Mouse (Mus musculus) spleen, adult 12 weeks (tissue): ENCODE results near the gene Cactin.

ENCODE experiments used
- DNase-seq: peaks from one replicate; pipeline ENCODE4 v3.0.0; 2022; ENCODE audit warnings: low spot score

Cactin gene

GRCm38 (mm10) chr10:81319330-81319699 lies 1.6 kb upstream of the Cactin start:
- DNase-seq: no peak

GRCm38 (mm10) chr10:81319741-81320549 lies 958 bp upstream of the Cactin start:
- no peak for DNase-seq

GRCm38 (mm10) chr10:81321436-81321835 lies 533 bp downstream of the Cactin start:
- DNase-seq: no peak

GRCm38 (mm10) chr10:81322444-81322843 lies 1.5 kb downstream of the Cactin start:
- no peak for DNase-seq

GRCm38 (mm10) chr10:81323141-81323775 lies 2.4 kb downstream of the Cactin start:
- no peak for DNase-seq

- DNase-seq: no peak
These were observed 3.1 kb downstream of the Cactin start for GRCm38 (mm10) chr10:81323791-81324530.

GRCm38 (mm10) chr10:81325176-81325575 lies 4.3 kb downstream of the Cactin start:
- no peak for DNase-seq

- no peak for DNase-seq
These were observed 4.9 kb downstream of the Cactin start for GRCm38 (mm10) chr10:81325781-81326180.

GRCm38 (mm10) chr10:81326858-81327257 lies 6.0 kb downstream of the Cactin start:
- DNase-seq: no peak

GRCm38 (mm10) chr10:81327959-81328358 lies 7.1 kb downstream of the Cactin start:
- no peak for DNase-seq

GRCm38 (mm10) chr10:81328386-81328785 lies 7.5 kb downstream of the Cactin start, which contains the start of gene Tbxa2r:
TSS of gene Tbxa2r (plus strand) at chr10:81328731.
- no peak for DNase-seq

GRCm38 (mm10) chr10:81329194-81329975 lies 8.5 kb downstream of the Cactin start:
- no peak for DNase-seq

GRCm38 (mm10) chr10:81330007-81330406 lies 9.1 kb downstream of the Cactin start:
- DNase-seq: no peak

- no peak for DNase-seq
These were observed 11.4 kb downstream of the Cactin start for GRCm38 (mm10) chr10:81332277-81332676.

GRCm38 (mm10) chr10:81334324-81334723 lies 13.4 kb downstream of the Cactin start:
- no peak for DNase-seq

- DNase-seq: no peak
These were observed 14.8 kb downstream of the Cactin start for GRCm38 (mm10) chr10:81335393-81336340.

GRCm38 (mm10) chr10:81336558-81336957 lies 15.7 kb downstream of the Cactin start:
- DNase-seq: no peak

- no peak for DNase-seq
These were observed 19.8 kb downstream of the Cactin start for GRCm38 (mm10) chr10:81340551-81341332.

- DNase-seq: no peak
These were observed 20.5 kb downstream of the Cactin start for GRCm38 (mm10) chr10:81341333-81341949.
